Mouse (Mus musculus): ENCODE data around the gene Ccdc57. TPM values are rescaled to one million over a fixed set of nuclear protein-coding genes. Genes with fewer than 3 reads are reported as not detected.
"Not testable (repeated sequence)": the region's sequence is repeated elsewhere in the genome, so short reads cannot be mapped to it uniquely, and the experiment has no call there.

The Ccdc57 gene
- total RNA-seq, 2 experiments from 2014 or later = 2.1 to 2.4 TPM

- DNase-seq = no peak
These were observed 112.1 kb downstream of the Ccdc57 start for GRCm38 (mm10) chr11:120820546-120820945.

DNA sequence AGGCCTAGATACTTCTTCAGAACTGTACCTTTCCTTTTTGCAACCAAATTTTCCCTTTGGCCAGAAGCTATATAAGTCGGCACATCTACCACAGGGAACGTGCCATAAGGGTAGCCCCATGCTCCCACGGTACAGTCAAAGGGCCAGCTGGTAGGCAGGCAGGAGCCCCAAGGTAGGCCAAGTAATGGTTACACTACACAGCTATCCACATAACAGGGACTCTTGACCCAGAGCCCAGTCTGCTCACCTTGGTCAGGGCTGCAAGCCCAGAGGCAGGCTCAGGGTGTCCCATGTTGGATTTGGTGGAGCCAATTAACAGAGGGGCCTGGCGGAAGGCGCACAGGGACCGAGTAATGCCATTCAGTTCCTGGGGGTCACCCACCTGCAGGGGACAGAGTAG is 113.1 kb downstream of the Ccdc57 start:
- DNase-seq = no peak

- DNase-seq = no peak
These were observed 114.4 kb downstream of the Ccdc57 start for GRCm38 (mm10) chr11:120818251-120818650.

GRCm38 (mm10) chr11:120817358-120817757 is 115.3 kb downstream of the Ccdc57 start:
- DNase-seq = no peak

- DNase-seq = no peak
These were observed 120.6 kb downstream of the Ccdc57 start for GRCm38 (mm10) chr11:120812068-120812467.

DNA sequence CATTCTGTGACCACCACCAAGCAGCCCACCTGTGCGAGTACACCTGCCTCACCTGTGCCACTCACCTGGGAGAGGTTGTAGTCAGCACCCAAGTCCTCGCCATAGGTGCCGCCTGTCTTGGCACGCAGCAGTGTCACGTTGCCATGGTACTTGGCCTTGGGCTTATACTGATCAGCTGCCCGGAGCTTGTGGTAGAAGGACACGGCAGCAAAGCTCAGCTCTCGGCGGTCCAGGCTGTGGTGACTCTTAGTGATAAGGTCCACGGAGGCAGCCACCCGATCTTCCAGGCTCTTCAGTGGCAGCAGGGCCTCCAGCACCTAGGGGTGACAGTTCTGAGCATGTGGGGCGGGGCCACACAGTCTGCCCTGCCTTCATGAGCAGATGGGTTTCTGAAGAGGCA is 124.7 kb downstream of the Ccdc57 start:
- no peak for DNase-seq

DNA sequence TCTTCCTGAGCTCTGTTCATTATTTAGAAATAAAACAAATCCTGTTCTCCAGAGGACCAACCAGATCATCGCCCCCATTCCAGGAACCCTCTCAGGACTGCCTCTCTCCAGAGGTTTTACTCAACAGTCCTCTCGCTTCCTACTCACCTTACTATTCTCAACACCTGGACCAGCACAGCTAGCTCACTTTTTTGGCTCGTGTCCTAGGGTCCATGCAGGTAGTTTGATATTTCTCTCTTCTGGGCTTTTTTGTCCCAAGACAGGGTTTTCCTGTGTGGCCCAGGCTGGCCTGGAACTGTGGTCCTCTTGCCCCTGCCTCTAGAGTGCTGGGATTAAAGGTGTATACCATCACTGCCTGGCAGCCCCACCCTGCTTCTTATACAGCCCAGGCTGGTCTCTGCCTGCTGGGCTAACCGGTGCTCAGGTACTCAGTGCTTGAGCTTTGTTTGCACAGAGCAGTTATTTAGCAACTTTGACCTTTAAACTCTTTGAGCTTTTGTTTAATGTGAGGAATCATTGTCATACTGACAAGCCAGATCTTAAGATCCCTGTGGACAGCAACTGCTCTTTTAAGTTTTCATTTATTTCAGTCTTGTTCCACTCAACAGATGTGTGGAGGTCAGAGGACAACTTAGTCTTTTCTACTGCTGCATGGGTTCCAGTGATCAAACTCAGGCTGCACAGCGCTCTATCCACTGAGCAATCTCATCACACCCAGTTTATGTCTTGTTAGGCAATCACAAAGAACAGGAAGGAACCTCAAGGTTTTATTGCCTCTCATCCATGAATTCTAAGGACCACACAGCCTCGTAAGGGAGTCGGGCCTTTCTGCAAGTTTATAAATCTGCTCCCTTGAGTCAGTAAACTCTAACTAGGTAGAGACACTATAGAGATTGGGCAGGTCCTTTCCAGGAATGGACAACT is 127.0 kb downstream of the Ccdc57 start:
- no peak for DNase-seq

GRCm38 (mm10) chr11:120804769-120805168 is 127.9 kb downstream of the Ccdc57 start:
- no peak for DNase-seq

DNA sequence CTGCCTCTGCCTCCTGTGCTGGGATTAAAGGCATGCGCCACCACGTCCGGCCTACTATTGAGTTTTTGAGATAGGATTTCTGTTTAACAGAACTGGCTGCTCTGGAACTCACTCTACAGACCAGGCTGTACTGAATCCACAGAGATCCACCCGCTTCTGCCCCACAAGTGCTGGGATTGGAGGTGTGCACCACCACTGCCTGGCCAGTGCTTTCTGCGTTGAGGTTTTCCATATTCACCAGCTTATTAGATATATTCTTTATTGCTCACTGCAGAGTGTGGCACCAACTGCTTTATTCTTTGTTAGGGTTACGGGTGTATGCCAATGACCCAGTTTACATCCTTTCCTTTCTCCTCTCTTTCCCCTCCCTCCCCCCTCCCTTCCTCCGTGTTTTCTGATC is 128.4 kb downstream of the Ccdc57 start:
- DNase-seq = no peak

DNA sequence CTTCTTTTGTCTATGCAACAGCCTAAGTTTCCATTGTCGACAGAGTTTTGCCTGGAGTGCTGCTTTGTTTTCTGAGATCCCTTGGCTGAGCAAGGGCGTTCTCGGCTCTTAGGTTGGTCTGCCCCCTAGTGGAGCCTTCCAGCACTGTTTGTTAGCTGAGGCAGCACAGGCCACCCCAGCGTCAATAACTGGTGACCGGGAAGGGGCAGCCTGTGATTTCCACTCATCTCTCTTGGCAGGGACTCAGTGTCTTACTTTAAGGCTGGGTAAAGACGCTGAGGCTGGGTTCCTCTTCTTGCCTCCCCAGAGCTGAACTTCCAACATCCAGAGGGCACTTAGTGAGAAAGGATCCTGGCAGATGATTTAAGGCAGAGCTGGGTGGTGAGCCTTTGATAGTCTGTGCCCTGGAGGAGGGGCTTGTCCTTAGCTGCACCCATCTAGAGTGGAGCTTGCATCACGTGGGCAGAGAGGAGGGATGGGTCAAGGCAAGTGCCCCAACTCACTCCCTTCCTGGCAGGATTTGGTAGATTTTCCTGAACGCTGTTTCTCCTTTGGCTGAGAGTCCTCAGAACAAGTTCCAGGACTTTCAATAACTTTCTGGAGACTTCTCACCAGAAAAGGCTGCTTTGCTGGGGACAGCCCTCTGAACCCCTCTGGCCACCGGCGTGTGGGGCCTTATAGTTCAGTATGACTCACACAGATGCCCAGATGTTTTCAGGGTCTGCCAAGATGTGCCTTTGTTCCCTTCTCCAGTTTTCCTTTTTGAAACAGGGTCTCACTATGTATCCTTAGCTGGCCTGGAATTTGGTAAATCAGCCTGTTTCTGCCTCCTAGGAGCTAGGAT is 132.4 kb downstream of the Ccdc57 start:
- peak; percentile 94 for DNase-seq

GRCm38 (mm10) chr11:120799316-120799890 is 133.3 kb downstream of the Ccdc57 start:
- DNase-seq = no peak

DNA sequence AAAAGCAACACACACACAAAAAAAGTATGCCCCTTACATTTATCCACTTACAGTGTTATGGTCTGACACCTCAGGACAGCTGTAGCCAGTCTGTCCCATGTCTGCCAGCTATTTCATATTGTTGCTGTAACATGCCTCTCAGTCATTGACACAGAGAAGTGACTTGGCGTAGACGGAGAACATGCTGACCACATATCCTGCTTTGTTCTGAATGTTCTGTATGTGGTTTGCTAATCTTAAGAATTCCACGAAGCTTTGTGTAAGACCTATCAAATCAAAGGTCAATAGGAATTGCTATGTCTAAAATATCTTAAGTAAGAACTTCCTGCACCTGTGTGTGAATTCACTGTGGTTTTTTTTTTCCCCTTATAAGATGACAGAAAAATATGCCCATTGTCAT is 134.4 kb downstream of the Ccdc57 start:
- DNase-seq = no peak

DNA sequence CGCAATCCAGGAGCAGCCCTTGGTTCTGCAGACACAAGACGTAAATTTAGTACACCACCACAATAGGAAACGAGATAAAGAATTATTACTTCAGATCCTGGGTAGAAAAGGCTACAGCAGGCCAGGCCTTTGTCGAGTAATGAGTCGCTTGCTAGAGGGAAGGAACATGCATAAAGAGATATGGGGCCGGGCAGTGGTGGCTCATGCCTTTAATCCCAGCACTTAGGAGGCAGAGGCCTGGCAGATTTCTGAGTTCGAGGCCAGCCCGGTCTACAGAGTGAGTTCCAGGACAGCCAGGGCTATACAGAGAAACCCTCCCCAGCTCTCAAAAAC is 136.1 kb downstream of the Ccdc57 start:
- no peak for DNase-seq

DNA sequence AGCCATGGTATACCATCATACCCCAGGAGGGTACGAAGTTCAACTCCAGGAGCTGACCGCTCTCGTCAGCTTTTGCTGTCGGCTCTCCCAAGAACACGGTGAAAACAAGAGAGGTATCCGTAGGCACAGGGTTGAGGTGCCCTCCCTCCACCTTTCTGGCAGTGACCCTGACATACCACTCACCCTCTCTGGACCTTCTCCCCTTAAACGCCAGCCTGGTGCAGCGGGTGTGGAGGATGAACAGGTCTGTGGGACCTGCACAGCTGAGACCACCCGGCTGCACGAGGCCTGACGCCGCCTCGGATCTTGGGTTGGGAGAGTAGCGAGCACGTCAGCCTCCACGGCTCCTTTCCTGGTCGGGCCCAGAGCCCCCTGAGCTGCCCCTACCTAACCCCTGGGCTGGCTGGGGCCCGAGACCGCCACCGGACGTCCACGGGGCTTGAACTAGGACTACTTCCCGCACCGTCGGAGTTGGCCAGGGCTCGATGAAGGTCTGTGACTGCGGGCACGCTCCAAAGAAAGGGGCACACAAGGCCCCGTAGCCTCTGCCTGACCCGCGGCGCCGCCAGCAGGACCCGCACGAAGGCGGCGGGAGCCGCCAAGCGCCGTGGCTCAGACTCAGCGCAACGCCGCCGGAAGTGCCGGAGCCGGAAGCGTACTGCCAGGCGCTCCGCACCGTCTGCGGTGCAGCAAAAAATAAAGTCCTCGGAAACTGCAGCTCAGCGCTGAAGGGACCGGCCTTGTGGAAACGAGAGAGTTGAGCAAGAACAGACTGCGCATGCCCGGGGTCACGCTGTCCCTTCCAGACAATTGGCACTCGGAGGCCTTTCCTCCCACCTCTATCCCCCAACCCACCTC is 136.7 kb downstream of the Ccdc57 start, which contains the start of gene Dus1l:
Dus1l (minus strand) TSS at position 648 of the 858 bp plus-strand sequence.
- DNase-seq = peak; percentile 99

GRCm38 (mm10) chr11:120792652-120793051 is 140.0 kb downstream of the Ccdc57 start:
- DNase-seq = no peak

DNA sequence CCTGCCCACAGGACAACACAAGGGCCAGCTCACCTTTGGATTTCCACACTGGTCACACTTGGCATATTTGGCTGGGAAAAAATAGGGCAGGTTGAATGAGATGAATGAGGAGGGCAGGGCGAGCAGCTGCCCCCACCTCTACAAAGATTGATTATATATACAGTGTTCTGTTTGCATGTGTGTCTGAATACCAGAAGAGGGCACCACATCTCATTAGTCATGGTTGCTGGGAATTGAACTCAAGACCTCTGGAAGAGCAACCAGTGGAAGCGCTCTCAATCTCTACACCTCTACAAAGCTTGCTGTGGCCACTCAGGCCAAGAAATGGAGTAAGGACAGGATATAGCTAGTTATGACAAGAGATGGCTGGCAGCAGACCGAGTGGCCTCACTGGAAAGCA is 142.9 kb downstream of the Ccdc57 start:
- no peak for DNase-seq

DNA sequence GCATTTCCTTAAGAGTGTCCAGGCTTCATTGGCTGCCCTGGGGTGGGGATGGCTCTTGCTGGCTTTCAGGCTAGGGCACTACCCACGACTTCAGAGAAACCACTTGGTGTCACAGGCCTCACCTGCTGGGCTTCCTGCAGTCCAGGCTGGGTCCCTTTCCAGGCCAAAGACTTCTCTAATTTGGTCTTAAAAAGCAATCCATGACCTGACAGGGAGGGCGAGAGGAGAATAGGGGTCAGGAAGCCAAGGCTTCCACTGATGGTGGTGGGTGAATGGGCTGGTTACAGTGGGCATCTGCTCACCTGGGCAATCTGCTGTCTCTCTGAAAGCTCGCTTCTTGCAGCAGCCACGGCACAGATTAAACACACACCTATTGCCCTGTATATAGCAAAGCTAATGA is 143.3 kb downstream of the Ccdc57 start:
- no peak for DNase-seq

- DNase-seq = not testable (repeated sequence)
These were observed 144.2 kb downstream of the Ccdc57 start for GRCm38 (mm10) chr11:120788460-120788859.

- no peak for DNase-seq
These were observed 147.5 kb downstream of the Ccdc57 start for GRCm38 (mm10) chr11:120785145-120785544.

DNA sequence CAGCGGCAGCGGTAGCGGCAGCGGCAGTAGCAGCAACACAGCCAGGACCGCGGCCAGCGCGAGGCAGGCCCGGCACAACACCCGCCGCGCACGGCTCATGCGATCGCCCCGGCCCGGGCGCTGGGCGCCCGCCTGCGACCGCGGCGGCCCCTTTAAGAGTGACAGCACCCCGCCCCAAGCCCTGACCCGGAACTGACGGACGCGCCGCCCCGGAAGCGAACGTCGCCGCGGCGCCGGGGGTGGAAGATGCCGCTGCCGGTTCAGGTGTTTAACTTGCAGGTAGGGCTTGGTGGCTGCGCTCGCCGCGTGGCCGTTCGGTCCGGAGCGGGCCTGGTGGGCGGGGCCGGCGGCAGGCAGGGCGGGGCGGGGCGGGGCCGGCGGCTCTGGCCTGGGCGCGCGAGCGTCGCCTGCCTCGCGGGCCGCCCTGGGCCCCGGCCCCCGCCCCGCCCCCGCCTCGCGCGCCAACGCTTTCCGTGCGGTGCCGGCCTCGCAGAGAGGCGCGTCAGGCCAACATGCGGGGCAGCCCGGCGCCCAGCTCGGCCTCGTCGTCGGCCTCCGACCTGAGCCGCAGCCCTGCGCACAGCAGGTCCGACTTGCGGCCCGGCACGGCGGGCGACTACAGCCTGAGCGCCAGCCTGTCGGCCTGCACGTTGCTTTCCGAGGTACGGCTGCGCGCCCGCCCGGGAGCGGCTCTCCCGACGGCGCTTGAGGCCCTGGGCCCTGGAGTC is 148.4 kb downstream of the Ccdc57 start, which contains the start of the genes Rfng and Gps1:
Rfng (minus strand) TSS at position 144 of the 728 bp plus-strand sequence.
Gps1 (plus strand) TSS at position 209 of the 728 bp plus-strand sequence.
- peak; percentile 85 for DNase-seq

- DNase-seq = peak; percentile 28
These were observed 149.1 kb downstream of the Ccdc57 start for GRCm38 (mm10) chr11:120783426-120784063.

Data from heart, postnatal 4 days (tissue).